In the genomic region with DNA sequence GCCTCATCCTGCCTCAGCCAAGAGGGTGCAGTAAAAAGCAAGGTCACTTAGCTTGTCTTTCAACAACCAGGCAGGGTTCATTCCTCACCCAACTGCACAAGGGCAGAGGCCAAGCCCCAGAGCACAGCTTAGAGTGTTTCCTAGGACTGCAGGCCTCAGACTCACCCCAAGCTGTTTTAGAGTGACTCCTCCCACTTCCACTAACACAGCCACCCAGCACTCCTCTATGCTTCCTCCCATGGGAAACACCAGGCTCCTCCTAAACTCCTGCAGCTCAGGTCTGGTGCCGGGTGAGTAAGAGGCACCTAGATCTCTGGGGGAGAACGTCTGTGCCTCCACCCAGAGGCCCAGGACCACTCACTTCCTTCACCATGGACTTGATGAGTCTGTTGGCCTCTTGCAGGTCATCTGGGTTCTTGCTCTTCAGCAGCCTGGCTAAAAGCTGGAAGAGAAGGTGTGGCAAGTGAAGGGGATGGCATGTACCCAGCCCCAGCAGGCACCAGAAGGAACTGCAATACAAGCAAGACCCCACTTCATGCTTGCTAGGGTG, we compare ENCODE assay signal across 23 mouse cellular contexts. TPM values are rescaled to one million over a fixed set of nuclear protein-coding genes. Genes with fewer than 3 reads are reported as not detected.
A peak's percentile ranks its signal among the peaks of the same experiment; 100 is the strongest.
DNase-seq lines count a peak whose midpoint lies in the region; ATAC-seq lines count a peak whose summit lies in the region.
"Had no signal": no experiment of that assay in that cellular context is flagged by ENCODE, and none has a peak within 500 bp of the region (broad histone marks: within the 10 kb centered on the region; RNA-seq: fewer than 3 reads in every experiment).

No protein-coding gene starts in this region.

- H3K36me3 ChIP-seq in midbrain, embryonic 11.5 days (ENCODE audit: control insufficient read depth, insufficient read depth, low read length) = peaks cover 56% of the 10 kb centered on the region
- peaks cover 97% of the 10 kb centered on the region for H3K36me3 ChIP-seq in midbrain, embryonic 10.5 days

- H3K4me3 ChIP-seq in midbrain, embryonic 11.5 days (ENCODE audit: low read depth, low read length) = no peak overlapping the region
- no peak overlapping the region for H3K4me3 ChIP-seq in midbrain, embryonic 10.5 days
- H3K4me3 ChIP-seq: embryonic facial prominence, embryonic 15.5 days; erythroblast, embryonic 14.5 days; heart, embryonic 13.5 days; hindbrain, embryonic 15.5 days had no signal

- no peaks in the 10 kb centered on the region for H3K27me3 ChIP-seq in midbrain, embryonic 11.5 days (ENCODE audit: control insufficient read depth, insufficient read depth, low read length)
- no peaks in the 10 kb centered on the region for H3K27me3 ChIP-seq in midbrain, embryonic 10.5 days (ENCODE audit: low read depth, poor library complexity, severe bottlenecking)
- H3K27me3 ChIP-seq: embryonic facial prominence, embryonic 15.5 days; heart, embryonic 13.5 days; hindbrain, embryonic 15.5 days had no signal

- H3K4me2 ChIP-seq in midbrain, embryonic 11.5 days = no peak overlapping the region
- H3K4me2 ChIP-seq: embryonic facial prominence, embryonic 15.5 days; heart, embryonic 13.5 days; hindbrain, embryonic 15.5 days had no signal

- no peaks in the 10 kb centered on the region for H3K4me1 ChIP-seq in midbrain, embryonic 11.5 days (ENCODE audit: control insufficient read depth, insufficient read depth, low read length)
- H3K4me1 ChIP-seq in midbrain, embryonic 10.5 days = no peaks in the 10 kb centered on the region
- H3K4me1 ChIP-seq: embryonic facial prominence, embryonic 15.5 days; heart, embryonic 13.5 days; hindbrain, embryonic 15.5 days had no signal

- 89% methylated on average over 2 of the region's 2 CpGs for WGBS in midbrain, embryonic 11.5 days
- 91% methylated on average over 2 of the region's 2 CpGs for WGBS in midbrain, embryonic 10.5 days

- H3K27ac ChIP-seq in midbrain, embryonic 11.5 days (ENCODE audit: low read depth, low read length) = no peak overlapping the region
- H3K27ac ChIP-seq in midbrain, embryonic 10.5 days (replicated peaks) = no peak overlapping the region
- H3K27ac ChIP-seq: embryonic facial prominence, embryonic 15.5 days; heart, embryonic 13.5 days; hindbrain, embryonic 15.5 days had no signal

- H3K9me3 ChIP-seq in midbrain, embryonic 11.5 days (ENCODE audit: control insufficient read depth, low read length) = no peaks in the 10 kb centered on the region
- no peaks in the 10 kb centered on the region for H3K9me3 ChIP-seq in midbrain, embryonic 10.5 days (replicated peaks)
- H3K9me3 ChIP-seq: embryonic facial prominence, embryonic 15.5 days; heart, embryonic 13.5 days; hindbrain, embryonic 15.5 days had no signal

- peak; percentile 33 for DNase-seq in adrenal gland, postnatal 14 days
- DNase-seq in adrenal gland, adult (ENCODE audit: inconsistent age in 2 of 2, low spot score in 1 of 2) = no peak
- DNase-seq in kidney, adult 11 months = peak; percentile 17
- no peak for DNase-seq in kidney, adult 8-10 months
- DNase-seq in midbrain, embryonic 11.5 days (ENCODE audit: low spot score, missing footprints) = peak; percentile 59
- DNase-seq in midbrain, embryonic 10.5 days (ENCODE audit: low spot score) = no peak
- no peak for DNase-seq in right cerebral cortex, postnatal 36 days (ENCODE audit: low spot score in 2 of 2)
- DNase-seq in heart, adult 8-10 months (ENCODE audit: low spot score) = no peak
- DNase-seq: adrenal gland, adult 2 months; adrenal gland, postnatal 36 days; B cell, adult 2 months; cerebellum, adult 2 months; cerebellum, postnatal 14 days; embryo, embryonic 11 days; heart, postnatal 36 days had no signal

- no peak overlapping the region for H3K9ac ChIP-seq in midbrain, embryonic 11.5 days (ENCODE audit: low read length)
- H3K9ac ChIP-seq: embryonic facial prominence, embryonic 15.5 days; heart, embryonic 13.5 days; hindbrain, embryonic 15.5 days had no signal

- no peak for ATAC-seq in midbrain, embryonic 11.5 days (ENCODE audit: low FRiP score)
- ATAC-seq: activated CD4-positive, CD25-positive, alpha-beta regulatory T cell, adult 4 months; CD4-positive, CD25-positive, alpha-beta regulatory T cell, adult 4 months; forebrain, embryonic 16.5 days; intestine, embryonic 16.5 days had no signal

RNA-seq across cellular contexts. Expression of a gene that starts 13.1 kb away (rescaled TPM):
- total RNA-seq in adrenal gland, postnatal 14 days (2021) = 81.0 and 87.7 TPM in 2 replicates
- 105 TPM in 2 replicates for polyA plus RNA-seq in midbrain, embryonic 11.5 days (2014; fragmentation: Nextera tagmentation; extraction: Ambion mirVana)
- 106 and 107 TPM in 2 replicates for polyA plus RNA-seq in midbrain, embryonic 10.5 days (2016; fragmentation: Nextera tagmentation; extraction: Ambion mirVana)
- 100 to 1,000 TPM in 1 of 4 experiments, 10 to 100 TPM in 3; 80.5 to 101 (median 85.0) TPM for total RNA-seq in heart, adult 8-10 months (2022)

RNA-seq across cellular contexts. Expression of a gene that starts 13.2 kb away (rescaled TPM):
- 19.5 and 23.8 TPM in 2 replicates for total RNA-seq in adrenal gland, postnatal 14 days (2021)
- polyA plus RNA-seq in midbrain, embryonic 11.5 days (2014; fragmentation: Nextera tagmentation; extraction: Ambion mirVana) = 18.7 and 25.1 TPM in 2 replicates
- polyA plus RNA-seq in midbrain, embryonic 10.5 days (2016; fragmentation: Nextera tagmentation; extraction: Ambion mirVana) = 34.1 and 35.4 TPM in 2 replicates
- 10 to 100 TPM; 13.0 to 19.0 (median 15.8) TPM for total RNA-seq in heart, adult 8-10 months (2022)

RNA-seq across cellular contexts. Expression of a gene that starts 22.2 kb away (rescaled TPM):
- total RNA-seq in adrenal gland, postnatal 14 days (2021) = 98.2 and 112 TPM in 2 replicates
- polyA plus RNA-seq in midbrain, embryonic 11.5 days (2014; fragmentation: Nextera tagmentation; extraction: Ambion mirVana) = 14.0 and 16.4 TPM in 2 replicates
- 18.5 and 20.6 TPM in 2 replicates for polyA plus RNA-seq in midbrain, embryonic 10.5 days (2016; fragmentation: Nextera tagmentation; extraction: Ambion mirVana)
- total RNA-seq in heart, adult 8-10 months (2022) = 10 to 100 TPM; 40.8 to 52.0 (median 45.0) TPM

RNA-seq across cellular contexts. Expression of a gene that starts 26.4 kb away (rescaled TPM):
- total RNA-seq in adrenal gland, postnatal 14 days (2021) = 40.7 and 52.8 TPM in 2 replicates
- polyA plus RNA-seq in midbrain, embryonic 11.5 days (2014; fragmentation: Nextera tagmentation; extraction: Ambion mirVana) = 195 and 197 TPM in 2 replicates
- 229 and 265 TPM in 2 replicates for polyA plus RNA-seq in midbrain, embryonic 10.5 days (2016; fragmentation: Nextera tagmentation; extraction: Ambion mirVana)
- total RNA-seq in heart, adult 8-10 months (2022) = 10 to 100 TPM; 15.7 to 24.4 (median 19.2) TPM

RNA-seq across cellular contexts. Expression of a gene that starts 37.5 kb away (rescaled TPM):
- total RNA-seq in adrenal gland, postnatal 14 days (2021) = 181 and 188 TPM in 2 replicates
- polyA plus RNA-seq in midbrain, embryonic 11.5 days (2014; fragmentation: Nextera tagmentation; extraction: Ambion mirVana) = 20.3 and 24.0 TPM in 2 replicates
- 24.9 and 25.8 TPM in 2 replicates for polyA plus RNA-seq in midbrain, embryonic 10.5 days (2016; fragmentation: Nextera tagmentation; extraction: Ambion mirVana)
- 10 to 100 TPM; 31.4 to 40.9 (median 34.9) TPM for total RNA-seq in heart, adult 8-10 months (2022)

Comparison
In these comparisons a context has a peak if more than half of its experiments do, and no peak if none do; other contexts are left out.
1. DNase-seq: peak in adrenal gland, postnatal 14 days (single experiment), kidney, adult 11 months (single experiment) and midbrain, embryonic 11.5 days (single experiment); none in adrenal gland, adult (0 of 2), kidney, adult 8-10 months (0 of 2), midbrain, embryonic 10.5 days (single experiment), right cerebral cortex, postnatal 36 days (0 of 2) and heart, adult 8-10 months (single experiment).